Mouse (Mus musculus) stomach, postnatal 0 days (tissue): ENCODE data around the gene Osbpl6.

Source experiments
- CTCF ChIP-seq: IDR thresholded peaks from 2 replicates; pipeline ENCODE4 v1.5.1; 2016; ENCODE audit warnings: antibody characterized with exemption, low read depth, mild to moderate bottlenecking, moderate library complexity
- EP300 ChIP-seq: optimal IDR thresholded peaks from 2 replicates; pipeline ENCODE3; 2016; ENCODE audit warnings: antibody characterized with exemption

DNA sequence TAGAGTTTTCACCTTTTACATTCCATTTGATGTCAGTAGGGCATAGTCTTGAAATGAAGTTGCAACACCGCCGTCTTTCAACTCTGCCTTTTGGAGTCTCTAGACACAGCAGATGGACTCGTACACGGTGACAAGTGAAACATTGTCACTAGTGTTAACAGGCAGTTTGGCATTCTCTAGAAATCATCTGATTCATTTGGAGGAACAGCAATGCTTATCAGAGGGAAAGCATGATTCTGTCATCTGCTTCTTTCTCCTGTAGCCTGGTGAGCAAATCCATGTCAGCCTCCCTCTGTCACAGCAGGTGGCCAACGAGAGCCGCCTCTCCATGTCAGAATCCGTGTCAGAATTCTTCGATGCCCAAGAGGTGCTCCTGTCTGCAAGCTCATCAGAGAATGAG lies 172.6 kb downstream of the Osbpl6 start:
- TF ChIP-seq CTCF = no peak
- no peak for TF ChIP-seq EP300
